Comparison of ENCODE assay signal across 23 mouse cellular contexts in the genomic region with DNA sequence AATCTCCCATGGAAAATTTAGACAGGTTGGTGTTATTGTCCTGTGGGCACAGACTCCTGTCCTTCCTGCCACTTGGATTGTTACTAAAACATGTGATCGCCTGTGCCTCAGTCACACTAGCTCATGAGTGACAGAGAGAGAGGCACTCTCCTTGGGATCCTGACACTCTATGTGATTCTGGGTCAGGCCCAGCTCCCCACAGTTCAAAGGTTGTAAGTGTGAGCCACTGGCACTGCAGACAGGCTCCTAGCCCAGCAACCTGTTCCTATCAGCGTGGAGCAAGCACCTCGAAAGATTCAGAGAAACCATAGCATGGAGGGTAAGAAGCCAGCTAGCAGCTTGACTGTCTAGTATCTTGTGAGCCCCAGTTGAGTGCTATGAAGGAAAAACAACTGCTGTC.
DNase-seq lines count a peak whose midpoint lies in the region; ATAC-seq lines count a peak whose summit lies in the region.
"Had no signal": no experiment of that assay in that cellular context is flagged by ENCODE, and none has a peak within 500 bp of the region (broad histone marks: within the 10 kb centered on the region; RNA-seq: fewer than 3 reads in every experiment).

No protein-coding gene starts in this region.

- no peak overlapping the region for H3K9ac ChIP-seq in heart, embryonic 12.5 days
- H3K9ac ChIP-seq in heart, embryonic 11.5 days (ENCODE audit: low read depth, low read length): no peak overlapping the region
- no peak overlapping the region for H3K9ac ChIP-seq in kidney, embryonic 16.5 days (replicated peaks; ENCODE audit: low read length)
- H3K9ac ChIP-seq: forebrain, embryonic 15.5 days; hindbrain, embryonic 12.5 days; hindbrain, embryonic 15.5 days had no signal

- peak; percentile 21 for DNase-seq in kidney, adult 18-20 months
- no peak for DNase-seq in kidney, postnatal 4 days
- DNase-seq in kidney, adult 9 months: peak; percentile 60
- DNase-seq in testis, postnatal 10 days (ENCODE audit: low spot score): peak; percentile 23
- no peak for DNase-seq in testis, postnatal 14 days (ENCODE audit: low spot score)
- DNase-seq: adrenal gland, postnatal 10 days; adrenal gland, postnatal 36 days; B cell, adult 2 months; cerebellum, adult 18-20 months; cerebellum, adult 9-10 months; cerebellum, postnatal 14 days; gastrocnemius, postnatal 25 days; heart, adult 18-20 months had no signal

- no peak overlapping the region for H3K4me2 ChIP-seq in heart, embryonic 12.5 days
- H3K4me2 ChIP-seq in heart, embryonic 11.5 days: no peak overlapping the region
- no peak overlapping the region for H3K4me2 ChIP-seq in kidney, embryonic 16.5 days (replicated peaks; ENCODE audit: low read depth, low read length)
- H3K4me2 ChIP-seq: forebrain, embryonic 15.5 days; hindbrain, embryonic 12.5 days; hindbrain, embryonic 15.5 days had no signal

- no peaks in the 10 kb centered on the region for H3K9me3 ChIP-seq in heart, embryonic 12.5 days (replicated peaks)
- no peaks in the 10 kb centered on the region for H3K9me3 ChIP-seq in heart, embryonic 11.5 days (replicated peaks; ENCODE audit: control insufficient read depth, low read length)
- no peaks in the 10 kb centered on the region for H3K9me3 ChIP-seq in kidney, embryonic 16.5 days (ENCODE audit: low read length)
- H3K9me3 ChIP-seq: forebrain, embryonic 10.5 days; forebrain, embryonic 15.5 days; G1E; hindbrain, embryonic 12.5 days; hindbrain, embryonic 15.5 days had no signal

- H3K27me3 ChIP-seq in heart, embryonic 12.5 days (replicated peaks): peaks cover 7% of the 10 kb centered on the region; the same call in 1 of the 2 replicates
- no peaks in the 10 kb centered on the region for H3K27me3 ChIP-seq in heart, embryonic 11.5 days (ENCODE audit: control insufficient read depth, insufficient read depth, low read length)
- no peaks in the 10 kb centered on the region for H3K27me3 ChIP-seq in kidney, embryonic 16.5 days (ENCODE audit: insufficient read depth, low read length)
- H3K27me3 ChIP-seq: CH12.LX; forebrain, embryonic 15.5 days; hindbrain, embryonic 12.5 days; hindbrain, embryonic 15.5 days; Patski had no signal

- no peak overlapping the region for H3K27ac ChIP-seq in heart, embryonic 12.5 days (ENCODE audit: poor library complexity, severe bottlenecking)
- H3K27ac ChIP-seq in heart, embryonic 11.5 days (ENCODE audit: low read depth, low read length): no peak overlapping the region
- H3K27ac ChIP-seq in kidney, embryonic 16.5 days (ENCODE audit: low read length): no peak overlapping the region
- H3K27ac ChIP-seq: forebrain, embryonic 10.5 days; forebrain, embryonic 15.5 days; hindbrain, embryonic 12.5 days; hindbrain, embryonic 15.5 days had no signal

- peaks cover 4% of the 10 kb centered on the region for H3K4me1 ChIP-seq in heart, embryonic 12.5 days (replicated peaks)
- H3K4me1 ChIP-seq in heart, embryonic 11.5 days (ENCODE audit: control insufficient read depth, insufficient read depth, low read length): 0 out of 2 replicates have a peak, but pooled peaks cover 3% of the 10 kb centered on the region
- no peaks in the 10 kb centered on the region for H3K4me1 ChIP-seq in kidney, embryonic 16.5 days (ENCODE audit: insufficient read depth, low read length)
- H3K4me1 ChIP-seq: forebrain, embryonic 15.5 days; hindbrain, embryonic 12.5 days; hindbrain, embryonic 15.5 days had no signal

- 83% methylated on average over 3 of the region's 3 CpGs for WGBS in heart, embryonic 12.5 days
- 87% methylated on average over 3 of the region's 3 CpGs for WGBS in heart, embryonic 11.5 days (ENCODE audit: insufficient replicate concordance)
- WGBS in kidney, embryonic 16.5 days: 87% methylated on average over 3 of the region's 3 CpGs

- H3K36me3 ChIP-seq in heart, embryonic 12.5 days: no peaks in the 10 kb centered on the region
- no peaks in the 10 kb centered on the region for H3K36me3 ChIP-seq in heart, embryonic 11.5 days (ENCODE audit: control insufficient read depth, insufficient read depth, low read length)
- H3K36me3 ChIP-seq in kidney, embryonic 16.5 days (ENCODE audit: insufficient read depth, low read length): no peaks in the 10 kb centered on the region
- H3K36me3 ChIP-seq: forebrain, embryonic 10.5 days; forebrain, embryonic 15.5 days; G1E; hindbrain, embryonic 12.5 days; hindbrain, embryonic 15.5 days had no signal

- ATAC-seq in heart, embryonic 12.5 days (ENCODE audit: insufficient number of reproducible peaks, low FRiP score): peak; percentile 29; the same call in 1 of the 2 replicates
- no peak for ATAC-seq in heart, embryonic 11.5 days (replicated peaks; ENCODE audit: insufficient number of reproducible peaks, low FRiP score, low TSS enrichment)
- no peak for ATAC-seq in kidney, embryonic 16.5 days (ENCODE audit: low FRiP score, low TSS enrichment)
- ATAC-seq: forebrain, embryonic 15.5 days; Patski had no signal

- no peak overlapping the region for H3K4me3 ChIP-seq in heart, embryonic 12.5 days
- H3K4me3 ChIP-seq in heart, embryonic 11.5 days (ENCODE audit: low read depth, low read length): no peak overlapping the region
- no peak overlapping the region for H3K4me3 ChIP-seq in kidney, embryonic 16.5 days (ENCODE audit: low read length)
- H3K4me3 ChIP-seq: forebrain, embryonic 10.5 days; forebrain, embryonic 15.5 days; hindbrain, embryonic 12.5 days; hindbrain, embryonic 15.5 days had no signal

Comparison
In these comparisons a context has a peak if more than half of its experiments do, and no peak if none do; other contexts are left out.
1. DNase-seq: peak in kidney, adult 18-20 months (single experiment), kidney, adult 9 months (single experiment) and testis, postnatal 10 days (single experiment); none in kidney, postnatal 4 days (0 of 2) and testis, postnatal 14 days (single experiment).